36 mouse cellular contexts compared by ENCODE assay signal in the genomic region with DNA sequence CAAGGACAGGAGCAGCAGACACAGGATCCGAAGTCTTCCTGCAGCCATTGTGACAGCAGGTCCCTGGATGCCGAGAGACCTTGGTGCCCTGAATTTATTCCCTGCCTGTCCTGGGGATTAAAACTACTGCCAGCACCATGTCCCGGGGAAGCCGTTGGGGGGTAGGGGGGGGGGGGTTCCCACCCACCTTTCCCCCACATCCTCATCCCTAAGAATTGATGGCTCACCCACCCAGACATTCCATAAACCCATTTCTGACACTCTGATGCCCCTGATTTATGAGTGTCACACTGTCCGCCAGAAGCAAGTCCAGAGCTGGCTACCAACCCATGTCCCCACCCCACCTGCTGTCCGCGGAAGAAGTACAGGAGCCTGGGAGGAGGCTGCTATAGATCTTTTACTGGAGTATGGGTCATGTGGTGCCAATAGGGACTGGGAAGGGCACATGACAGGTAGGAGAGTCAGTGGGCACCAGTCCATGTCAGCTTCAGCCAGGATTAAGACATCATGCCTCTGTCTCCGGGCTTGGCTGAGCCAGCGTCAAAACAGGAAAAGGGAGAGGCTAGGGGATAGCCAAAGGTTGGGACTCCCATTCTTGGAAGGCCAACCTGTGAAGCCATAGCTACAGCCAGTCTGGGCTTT. TPM values are rescaled to one million over a fixed set of nuclear protein-coding genes. Genes with fewer than 3 reads are reported as not detected.
A peak's percentile ranks its signal among the peaks of the same experiment; 100 is the strongest.
DNase-seq lines count a peak whose midpoint lies in the region; ATAC-seq and TF ChIP-seq lines count a peak whose summit lies in the region.
"Had no signal": no experiment of that assay in that cellular context is flagged by ENCODE, and none has a peak within 500 bp of the region (broad histone marks: within the 10 kb centered on the region; RNA-seq: fewer than 3 reads in every experiment).

A gene (minus strand): TSS at position 51 of the 642 bp plus-strand sequence.

- no peaks in the 10 kb centered on the region for H3K9me3 ChIP-seq in heart, embryonic 10.5 days
- H3K9me3 ChIP-seq in heart, embryonic 15.5 days (replicated peaks) = no peaks in the 10 kb centered on the region
- H3K9me3 ChIP-seq in heart, postnatal 0 days (replicated peaks; ENCODE audit: control insufficient read depth, low read length) = no peaks in the 10 kb centered on the region
- H3K9me3 ChIP-seq: embryonic facial prominence, embryonic 13.5 days; forebrain, embryonic 10.5 days; forebrain, embryonic 15.5 days; hindbrain, embryonic 12.5 days; intestine, embryonic 15.5 days; midbrain, embryonic 10.5 days; neural tube, embryonic 13.5 days had no signal

- H3K27me3 ChIP-seq in heart, embryonic 10.5 days (ENCODE audit: insufficient read depth, poor library complexity, severe bottlenecking) = no peaks in the 10 kb centered on the region
- H3K27me3 ChIP-seq in heart, embryonic 15.5 days = no peaks in the 10 kb centered on the region
- H3K27me3 ChIP-seq in heart, postnatal 0 days (ENCODE audit: control insufficient read depth, insufficient read depth, low read length) = no peaks in the 10 kb centered on the region
- H3K27me3 ChIP-seq: embryonic facial prominence, embryonic 13.5 days; forebrain, embryonic 15.5 days; hindbrain, embryonic 12.5 days; intestine, embryonic 15.5 days; neural tube, embryonic 13.5 days had no signal

- peaks cover 59% of the 10 kb centered on the region for H3K36me3 ChIP-seq in heart, embryonic 10.5 days
- peaks cover 40% of the 10 kb centered on the region for H3K36me3 ChIP-seq in heart, embryonic 15.5 days
- H3K36me3 ChIP-seq in heart, postnatal 0 days (replicated peaks; ENCODE audit: control insufficient read depth, insufficient read depth, low read length) = peaks cover 43% of the 10 kb centered on the region

- H3K4me1 ChIP-seq in heart, embryonic 10.5 days = peaks cover 49% of the 10 kb centered on the region
- H3K4me1 ChIP-seq in heart, embryonic 15.5 days (replicated peaks) = peaks cover 36% of the 10 kb centered on the region
- H3K4me1 ChIP-seq in heart, postnatal 0 days (ENCODE audit: control insufficient read depth, insufficient read depth) = peaks cover 10% of the 10 kb centered on the region; the same call in 1 of the 2 replicates

- no peak for TF ChIP-seq EP300 in heart, postnatal 0 days (IDR thresholded peaks at IDR 0.05; ENCODE audit: low read depth)

- DNase-seq in adrenal gland, postnatal 14 days = peak; percentile 46
- no peak for DNase-seq in adrenal gland, postnatal 4 days (ENCODE audit: low spot score in 2 of 2)
- DNase-seq in heart, embryonic 10.5 days (ENCODE audit: low spot score) = no peak
- no peak for DNase-seq in heart, adult 8-10 months (ENCODE audit: low spot score)
- no peak for DNase-seq in heart, adult 9 months (ENCODE audit: low spot score in 2 of 2)
- no peak for DNase-seq in heart, postnatal 0 days (ENCODE audit: low spot score)
- no peak for DNase-seq in frontal cortex, adult 2 months (ENCODE audit: extremely low spot score in 1 of 2, low spot score in 1 of 2)
- DNase-seq: cerebellum, postnatal 10 days; gastrocnemius, adult 2 months; gastrocnemius, postnatal 36 days; kidney, adult 8-10 months; kidney, postnatal 10 days; liver; lung, adult 2 months; lung, postnatal 14 days; right cerebral cortex, postnatal 4 days; thymus, adult 18-20 months; thymus, postnatal 25 days had no signal

- ATAC-seq in heart, embryonic 15.5 days (replicated peaks; ENCODE audit: insufficient number of reproducible peaks, insufficient read depth, low FRiP score, low read depth) = no peak
- no peak for ATAC-seq in heart, postnatal 0 days (ENCODE audit: insufficient read depth, low read depth)
- ATAC-seq: forebrain, embryonic 15.5 days; hindbrain, postnatal 0 days; intestine, embryonic 15.5 days; midbrain, embryonic 16.5 days had no signal

- WGBS in heart, embryonic 10.5 days = 87% methylated on average over 9 of the region's 9 CpGs
- 79% methylated on average over 9 of the region's 9 CpGs for WGBS in heart, embryonic 15.5 days
- WGBS in heart, postnatal 0 days = 80% methylated on average over 9 of the region's 9 CpGs

- no peak within 1 kb of the TSS for H3K9ac ChIP-seq in heart, embryonic 15.5 days
- H3K9ac ChIP-seq in heart, postnatal 0 days (replicated peaks; ENCODE audit: low read depth, low read length) = no peak within 1 kb of the TSS
- H3K9ac ChIP-seq: embryonic facial prominence, embryonic 13.5 days; forebrain, embryonic 15.5 days; hindbrain, embryonic 12.5 days; intestine, embryonic 15.5 days; liver, embryonic 14.5 days had no signal

- H3K4me2 ChIP-seq in heart, embryonic 15.5 days = 0 out of 2 replicates have a peak within 1 kb of the TSS, but pooled peaks have one; percentile 9
- no peak within 1 kb of the TSS for H3K4me2 ChIP-seq in heart, postnatal 0 days (ENCODE audit: low read depth, low read length)
- H3K4me2 ChIP-seq: forebrain, embryonic 15.5 days; neural tube, embryonic 13.5 days had no signal

- no peak within 1 kb of the TSS for H3K4me3 ChIP-seq in heart, embryonic 10.5 days
- H3K4me3 ChIP-seq in heart, embryonic 15.5 days = no peak within 1 kb of the TSS
- H3K4me3 ChIP-seq in heart, postnatal 0 days (ENCODE audit: low read depth, low read length) = no peak within 1 kb of the TSS
- H3K4me3 ChIP-seq: forebrain, embryonic 10.5 days; forebrain, embryonic 15.5 days; gastrocnemius, adult 2 months; hindbrain, embryonic 12.5 days; intestine, embryonic 15.5 days; midbrain, embryonic 10.5 days; neural tube, embryonic 13.5 days had no signal

- TF ChIP-seq CTCF in heart, postnatal 0 days (IDR thresholded peaks at IDR 0.05; ENCODE audit: low read depth) = no peak

- H3K27ac ChIP-seq in heart, embryonic 10.5 days = peak within 1 kb of the TSS; percentile 36; the same call in 1 of the 2 replicates
- H3K27ac ChIP-seq in heart, embryonic 15.5 days = peak within 1 kb of the TSS; percentile 77
- H3K27ac ChIP-seq in heart, postnatal 0 days (ENCODE audit: low read depth) = peak within 1 kb of the TSS; percentile 23; the same call in 1 of the 2 replicates
- H3K27ac ChIP-seq: embryonic facial prominence, embryonic 13.5 days; forebrain, embryonic 10.5 days; forebrain, embryonic 15.5 days; gastrocnemius, adult 2 months; hindbrain, embryonic 12.5 days; hindbrain, postnatal 0 days; intestine, embryonic 15.5 days; liver, embryonic 14.5 days; midbrain, embryonic 10.5 days; neural tube, embryonic 13.5 days; stomach, postnatal 0 days had no signal

RNA-seq across cellular contexts. Expression of the gene that starts here (rescaled TPM):
- total RNA-seq in adrenal gland, postnatal 14 days (2021) = 1.1 TPM in 1 of 2 replicates, not detected in the other
- total RNA-seq in adrenal gland, postnatal 4 days (2021) = 1 to 10 TPM in 1 of 2 experiments, not detected in 1; 1.8 TPM
- 0.53 TPM in 1 of 2 replicates, not detected in the other for polyA plus RNA-seq in heart, embryonic 10.5 days (2016; fragmentation: Nextera tagmentation; extraction: Ambion mirVana)
- not detected for total RNA-seq in heart, adult 8-10 months (2022)
- polyA plus RNA-seq in heart, embryonic 15.5 days (2015; fragmentation: Nextera tagmentation; extraction: Ambion mirVana) = 0.33 TPM in 1 of 2 replicates, not detected in the other
- total RNA-seq in heart, postnatal 0 days (2014; rRNA removed; ENCODE audit: low replicate concordance) = not detected in 2 replicates
- 0.27 TPM in 2 replicates for polyA plus RNA-seq in heart, postnatal 0 days (2015; fragmentation: Nextera tagmentation; extraction: Ambion mirVana)
- 0.44 TPM in 1 of 2 replicates, not detected in the other for polyA plus RNA-seq in frontal cortex, adult 2 months (2012; rRNA removed)
- total RNA-seq: common myeloid progenitor, adult 5-6 weeks; gastrocnemius, adult 2 months; gastrocnemius, postnatal 36 days; hindbrain, postnatal 0 days; layer of hippocampus, adult 18-20 months; layer of hippocampus, postnatal 10 days; left cerebral cortex, postnatal 14 days; megakaryocyte progenitor cell, adult 5-6 weeks had no signal
- polyA plus RNA-seq: embryonic facial prominence, embryonic 13.5 days; hindbrain, postnatal 0 days; liver, embryonic 14.5 days; lung, adult 2 months; spleen, adult 2 months; stomach, postnatal 0 days had no signal

Comparison
In these comparisons a context has a peak if more than half of its experiments do, and no peak if none do; other contexts are left out.
1. H3K27ac ChIP-seq: peak in every context shown above with its lines; median percentile 77 in heart, embryonic 15.5 days; 36 in heart, embryonic 10.5 days; 23 in heart, postnatal 0 days.